ENCODE assay signal across 9 mouse cellular contexts in the genomic region with DNA sequence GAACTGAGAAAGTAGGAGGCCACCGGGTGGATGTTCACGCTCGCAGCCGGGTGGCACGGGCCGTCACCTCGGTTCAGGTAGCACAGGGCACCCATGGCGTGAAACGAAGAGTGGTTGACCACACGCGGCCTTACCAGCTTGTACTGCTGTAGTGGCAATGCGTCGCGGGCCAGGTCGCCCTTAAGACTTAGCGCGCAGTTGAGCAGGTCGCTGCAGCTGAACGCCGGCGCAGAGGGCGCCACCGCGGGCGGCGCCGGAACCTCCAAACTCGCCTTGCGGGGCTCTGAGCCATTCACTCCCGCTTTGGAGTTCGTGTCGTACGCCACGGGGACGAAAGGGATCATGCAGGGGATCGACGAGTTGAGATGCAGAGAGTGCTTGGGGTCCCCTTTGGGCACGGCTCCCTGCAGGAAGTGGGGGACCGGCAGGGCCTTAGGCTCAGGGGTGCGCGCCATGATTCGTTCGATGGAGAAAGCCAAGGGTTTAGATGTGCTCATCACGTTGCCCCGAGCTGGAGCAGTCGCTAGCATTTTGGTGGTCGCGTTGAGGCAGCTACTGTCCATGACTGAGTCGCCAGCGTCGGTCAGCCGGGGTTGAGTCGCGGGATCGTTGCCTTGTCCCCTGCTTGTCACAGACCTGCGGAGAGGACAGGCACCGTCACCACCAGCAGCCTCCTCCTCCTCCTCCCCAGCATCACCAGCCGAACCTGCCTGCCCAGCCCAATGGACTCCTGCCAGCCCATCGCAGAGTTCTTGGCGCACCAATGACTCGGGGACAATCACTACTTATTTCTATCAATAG. TPM values are rescaled to one million over a fixed set of nuclear protein-coding genes. Genes with fewer than 3 reads are reported as not detected.
DNase-seq lines count a peak whose midpoint lies in the region; ATAC-seq lines count a peak whose summit lies in the region.
"Had no signal": no experiment of that assay in that cellular context is flagged by ENCODE, and none has a peak within 500 bp of the region (broad histone marks: within the 10 kb centered on the region; RNA-seq: fewer than 3 reads in every experiment).

No protein-coding gene starts in this region.

- peaks cover 19% of the 10 kb centered on the region; the same call in 1 of the 2 replicates for H3K4me1 ChIP-seq in kidney, embryonic 16.5 days (ENCODE audit: insufficient read depth, low read length)
- peaks cover 7% of the 10 kb centered on the region; the same call in 1 of the 2 replicates for H3K4me1 ChIP-seq in embryonic facial prominence, embryonic 11.5 days (ENCODE audit: control insufficient read depth, insufficient read depth, low read length)
- H3K4me1 ChIP-seq in intestine, embryonic 16.5 days (ENCODE audit: control insufficient read depth, insufficient read depth, low read length): peaks cover 14% of the 10 kb centered on the region; the same call in 1 of the 2 replicates
- peaks cover 20% of the 10 kb centered on the region for H3K4me1 ChIP-seq in neural tube, embryonic 13.5 days (replicated peaks)

- no peaks in the 10 kb centered on the region for H3K36me3 ChIP-seq in kidney, embryonic 16.5 days (ENCODE audit: insufficient read depth, low read length)
- no peaks in the 10 kb centered on the region for H3K36me3 ChIP-seq in embryonic facial prominence, embryonic 11.5 days (replicated peaks; ENCODE audit: control insufficient read depth, insufficient read depth, low read depth, low read length)
- H3K36me3 ChIP-seq in intestine, embryonic 16.5 days (ENCODE audit: control insufficient read depth, insufficient read depth, low read length): no peaks in the 10 kb centered on the region
- H3K36me3 ChIP-seq in neural tube, embryonic 13.5 days: no peaks in the 10 kb centered on the region

- DNase-seq in kidney, adult 11 months: no peak
- peak; percentile 49 for DNase-seq in embryonic facial prominence, embryonic 11.5 days (ENCODE audit: low spot score)
- no peak for DNase-seq in left cerebral cortex, adult 11 months (ENCODE audit: low spot score)
- no peak for DNase-seq in adipocyte (ENCODE audit: low spot score)
- DNase-seq in testis, postnatal 10 days (ENCODE audit: low spot score): no peak

- peak overlapping the region; percentile 33 for H3K4me2 ChIP-seq in kidney, embryonic 16.5 days (replicated peaks; ENCODE audit: low read depth, low read length)
- peak overlapping the region; percentile 25 for H3K4me2 ChIP-seq in embryonic facial prominence, embryonic 11.5 days (ENCODE audit: low read depth, low read length)
- H3K4me2 ChIP-seq in intestine, embryonic 16.5 days (ENCODE audit: low read depth, low read length): no peak overlapping the region
- peak overlapping the region; percentile 20; the same call in 1 of the 2 replicates for H3K4me2 ChIP-seq in neural tube, embryonic 13.5 days

- WGBS in kidney, embryonic 16.5 days: under 1% methylated on average over 61 of the region's 61 CpGs
- under 1% methylated on average over 61 of the region's 61 CpGs for WGBS in embryonic facial prominence, embryonic 11.5 days
- under 1% methylated on average over 61 of the region's 61 CpGs for WGBS in intestine, embryonic 16.5 days
- under 1% methylated on average over 61 of the region's 61 CpGs for WGBS in neural tube, embryonic 13.5 days

- H3K4me3 ChIP-seq in kidney, embryonic 16.5 days (ENCODE audit: low read length): peak overlapping the region; percentile 25
- H3K4me3 ChIP-seq in embryonic facial prominence, embryonic 11.5 days (ENCODE audit: low read depth, low read length): peak overlapping the region; percentile 27
- H3K4me3 ChIP-seq in intestine, embryonic 16.5 days (ENCODE audit: low read length): peak overlapping the region; percentile 11; the same call in 1 of the 2 replicates
- peak overlapping the region; percentile 9; the same call in 1 of the 2 replicates for H3K4me3 ChIP-seq in neural tube, embryonic 13.5 days

- H3K27me3 ChIP-seq in kidney, embryonic 16.5 days (ENCODE audit: insufficient read depth, low read length): peaks cover 89% of the 10 kb centered on the region
- peaks cover 49% of the 10 kb centered on the region for H3K27me3 ChIP-seq in embryonic facial prominence, embryonic 11.5 days (ENCODE audit: control insufficient read depth, insufficient read depth, low read length)
- H3K27me3 ChIP-seq in intestine, embryonic 16.5 days (replicated peaks; ENCODE audit: control insufficient read depth, insufficient read depth, low read length): peaks cover 77% of the 10 kb centered on the region
- peaks cover 92% of the 10 kb centered on the region for H3K27me3 ChIP-seq in neural tube, embryonic 13.5 days

- H3K27ac ChIP-seq in kidney, embryonic 16.5 days (ENCODE audit: low read length): no peak overlapping the region
- H3K27ac ChIP-seq in embryonic facial prominence, embryonic 11.5 days (replicated peaks; ENCODE audit: low read depth, low read length): no peak overlapping the region; the same call in 1 of the 2 replicates
- no peak overlapping the region for H3K27ac ChIP-seq in intestine, embryonic 16.5 days (ENCODE audit: low read length)
- H3K27ac ChIP-seq in neural tube, embryonic 13.5 days (replicated peaks): no peak overlapping the region

- H3K9me3 ChIP-seq in kidney, embryonic 16.5 days (ENCODE audit: low read length): no peaks in the 10 kb centered on the region
- no peaks in the 10 kb centered on the region for H3K9me3 ChIP-seq in embryonic facial prominence, embryonic 11.5 days (replicated peaks; ENCODE audit: control insufficient read depth, low read length)
- H3K9me3 ChIP-seq in intestine, embryonic 16.5 days (ENCODE audit: control insufficient read depth, low read length): no peaks in the 10 kb centered on the region
- H3K9me3 ChIP-seq in neural tube, embryonic 13.5 days: no peaks in the 10 kb centered on the region

- ATAC-seq in kidney, embryonic 16.5 days (ENCODE audit: low FRiP score, low TSS enrichment): 0 out of 2 replicates have a peak, but pooled peaks have one; percentile 24
- ATAC-seq in embryonic facial prominence, embryonic 11.5 days (replicated peaks; ENCODE audit: insufficient number of reproducible peaks, low FRiP score, low TSS enrichment, low read depth): peak; percentile 51; the same call in 1 of the 2 replicates
- no peak for ATAC-seq in intestine, embryonic 16.5 days
- no peak for ATAC-seq in neural tube, embryonic 13.5 days (ENCODE audit: low read depth)
- ATAC-seq: Patski had no signal

- H3K9ac ChIP-seq in kidney, embryonic 16.5 days (replicated peaks; ENCODE audit: low read length): no peak overlapping the region
- H3K9ac ChIP-seq in embryonic facial prominence, embryonic 11.5 days (replicated peaks; ENCODE audit: low read length): peak overlapping the region; percentile 34
- H3K9ac ChIP-seq in intestine, embryonic 16.5 days (ENCODE audit: low read depth, low read length): no peak overlapping the region
- no peak overlapping the region for H3K9ac ChIP-seq in neural tube, embryonic 13.5 days

RNA-seq across cellular contexts. Expression of gene Fezf1, which starts 0.5 kb away (rescaled TPM):
- polyA plus RNA-seq in kidney, embryonic 16.5 days (2015; fragmentation: Nextera tagmentation; extraction: Ambion mirVana): not detected in 2 replicates
- polyA plus RNA-seq in embryonic facial prominence, embryonic 11.5 days (2014; fragmentation: Nextera tagmentation; extraction: Ambion mirVana): 6.8 and 10.7 TPM in 2 replicates
- not detected in 2 replicates for polyA plus RNA-seq in intestine, embryonic 16.5 days (2015; fragmentation: Nextera tagmentation; extraction: Ambion mirVana)
- 0.12 TPM in 1 of 2 replicates, not detected in the other for polyA plus RNA-seq in neural tube, embryonic 13.5 days (2015; fragmentation: Nextera tagmentation; extraction: Ambion mirVana)
- polyA plus RNA-seq: Patski had no signal

Comparison
In these comparisons a context has a peak if more than half of its experiments do, and no peak if none do; other contexts are left out.
1. ATAC-seq: peak in kidney, embryonic 16.5 days (single experiment) and embryonic facial prominence, embryonic 11.5 days (single experiment); none in intestine, embryonic 16.5 days (single experiment) and neural tube, embryonic 13.5 days (single experiment).
2. Peak in every context shown above with its lines, with median percentiles within 50 percentile points of each other: H3K4me3 ChIP-seq.